Mouse (Mus musculus) neural tube, embryonic 13.5 days (tissue): ENCODE data around the gene Tmem38b. TPM values are rescaled to one million over a fixed set of nuclear protein-coding genes. Genes with fewer than 3 reads are reported as not detected.

ENCODE experiments used
- ATAC-seq: fragments of 200-750 bp; cut with Nextera tagmentation; 2 replicates; pipeline ENCODE4 v1.8.0; 2017; ENCODE audit warnings: low read depth, mild to moderate bottlenecking, moderate TSS enrichment, moderate library complexity
- H3K27ac ChIP-seq: fragments of 300-500 bp; sonication (generic); replicated peaks from 2 replicates; pipeline ENCODE4 v1.5.1; 2015; ENCODE audit warnings: moderate library complexity, mild to moderate bottlenecking, inconsistent platforms
- H3K27me3 ChIP-seq: fragments of 300-500 bp; sonication (generic); 2 replicates; pipeline ENCODE4 v1.6.1; 2015; ENCODE audit warnings: mild to moderate bottlenecking, inconsistent platforms
- H3K36me3 ChIP-seq: fragments of 300-500 bp; sonication (generic); 2 replicates; pipeline ENCODE4 v1.6.1; 2015; ENCODE audit warnings: mild to moderate bottlenecking, inconsistent platforms
- H3K4me1 ChIP-seq: fragments of 300-500 bp; sonication (generic); replicated peaks from 2 replicates; pipeline ENCODE4 v1.6.1; 2015; ENCODE audit warnings: inconsistent platforms
- H3K4me2 ChIP-seq: fragments of 300-500 bp; sonication (generic); 2 replicates; pipeline ENCODE4 v1.6.1; 2015; ENCODE audit warnings: inconsistent platforms, mild to moderate bottlenecking, moderate library complexity
- H3K4me3 ChIP-seq: fragments of 300-500 bp; sonication (generic); 2 replicates; pipeline ENCODE4 v1.5.1; 2015; ENCODE audit warnings: mild to moderate bottlenecking, inconsistent platforms
- H3K9ac ChIP-seq: fragments of 300-500 bp; sonication (generic); 2 replicates; pipeline ENCODE4 v1.6.1; 2015; ENCODE audit warnings: moderate library complexity, mild to moderate bottlenecking, inconsistent platforms
- H3K9me3 ChIP-seq: fragments of 300-500 bp; sonication (generic); 2 replicates; pipeline ENCODE4 v1.6.1; 2016; ENCODE audit warnings: inconsistent platforms
- WGBS: fragments of 180-500 bp; shearing (Covaris S2); methylation state at CpG from one replicate; pipeline ENCODE4 v1.1.7; 2015; 5-methylcytosine and 5-hydroxymethylcytosine counted together
- polyA plus RNA-seq: library from polyadenylated mRNA; unstranded; fragments of >200 nt; fragmentation: Nextera tagmentation; extraction: Ambion mirVana; gene quantifications from 2 replicates; pipeline ENCODE4 v1.2.1, GENCODE M21; 2015

Gene Tmem38b
- polyA plus RNA-seq, 1 experiment from 2014 or later: 5.6 TPM

- Histone ChIP-seq H3K4me2 (no peak overlapping the region), H3K9ac (no peak overlapping the region), H3K9me3 (no peaks in the 10 kb centered on the region), H3K4me1 (0 out of 2 replicates have a peak, but pooled peaks cover 3% of the 10 kb centered on the region), H3K27ac (no peak overlapping the region), H3K36me3 (no peaks in the 10 kb centered on the region), H3K27me3 (no peaks in the 10 kb centered on the region), H3K4me3 (no peak overlapping the region)
- WGBS: 34% methylated on average over 5 of the region's 5 CpGs
- no peak for ATAC-seq
Measured at GRCm38 (mm10) chr4:53836978-53837377, 11.1 kb downstream of the Tmem38b start.

- H3K36me3 ChIP-seq: no peaks in the 10 kb centered on the region
- H3K9ac ChIP-seq: no peak overlapping the region
- no peak for ATAC-seq
- no peaks in the 10 kb centered on the region for H3K4me1 ChIP-seq
- H3K4me3 ChIP-seq: no peak overlapping the region
- no peak overlapping the region for H3K27ac ChIP-seq
- WGBS: 79% methylated on average over 15 of the region's 15 CpGs
- H3K4me2 ChIP-seq: no peak overlapping the region
- no peaks in the 10 kb centered on the region for H3K9me3 ChIP-seq
- no peaks in the 10 kb centered on the region for H3K27me3 ChIP-seq
Measured at GRCm38 (mm10) chr4:53840158-53840870, 14.5 kb downstream of the Tmem38b start.

GRCm38 (mm10) chr4:53843553-53843952 lies 17.7 kb downstream of the Tmem38b start:
- Histone ChIP-seq H3K36me3 (no peaks in the 10 kb centered on the region), H3K27me3 (no peaks in the 10 kb centered on the region), H3K4me3 (no peak overlapping the region), H3K27ac (no peak overlapping the region), H3K9ac (no peak overlapping the region), H3K9me3 (no peaks in the 10 kb centered on the region), H3K4me1 (no peaks in the 10 kb centered on the region), H3K4me2 (no peak overlapping the region)
- ATAC-seq: no peak
- WGBS: 64% methylated on average over 8 of the region's 8 CpGs

- Histone ChIP-seq H3K27ac (no peak overlapping the region), H3K4me2 (no peak overlapping the region), H3K36me3 (no peaks in the 10 kb centered on the region), H3K27me3 (no peaks in the 10 kb centered on the region), H3K9me3 (no peaks in the 10 kb centered on the region), H3K4me1 (no peaks in the 10 kb centered on the region), H3K9ac (no peak overlapping the region), H3K4me3 (no peak overlapping the region)
- 43% methylated on average over 6 of the region's 6 CpGs for WGBS
- no peak for ATAC-seq
Measured at GRCm38 (mm10) chr4:53844835-53845619, 19.2 kb downstream of the Tmem38b start.

GRCm38 (mm10) chr4:53845656-53846055 lies 19.8 kb downstream of the Tmem38b start:
- WGBS: 90% methylated on average over 1 of the region's 1 CpGs
- H3K4me2 ChIP-seq: no peak overlapping the region
- H3K27ac ChIP-seq: no peak overlapping the region
- no peak overlapping the region for H3K4me3 ChIP-seq
- no peaks in the 10 kb centered on the region for H3K9me3 ChIP-seq
- no peaks in the 10 kb centered on the region for H3K4me1 ChIP-seq
- H3K27me3 ChIP-seq: no peaks in the 10 kb centered on the region
- no peak overlapping the region for H3K9ac ChIP-seq
- H3K36me3 ChIP-seq: peaks cover under 1% of the 10 kb centered on the region; the same call in 1 of the 2 replicates
- ATAC-seq: no peak

- no peak overlapping the region for H3K27ac ChIP-seq
- H3K9ac ChIP-seq: no peak overlapping the region
- ATAC-seq: no peak
- peaks cover 8% of the 10 kb centered on the region; the same call in 1 of the 2 replicates for H3K36me3 ChIP-seq
- H3K27me3 ChIP-seq: no peaks in the 10 kb centered on the region
- WGBS: 63% methylated on average over 2 of the region's 2 CpGs
- no peaks in the 10 kb centered on the region for H3K9me3 ChIP-seq
- no peak overlapping the region for H3K4me2 ChIP-seq
- no peaks in the 10 kb centered on the region for H3K4me1 ChIP-seq
- H3K4me3 ChIP-seq: no peak overlapping the region
Measured at GRCm38 (mm10) chr4:53846326-53846725, 20.5 kb downstream of the Tmem38b start.

- no peak for ATAC-seq
- Histone ChIP-seq H3K4me2 (no peak overlapping the region), H3K4me1 (no peaks in the 10 kb centered on the region), H3K9ac (no peak overlapping the region), H3K9me3 (no peaks in the 10 kb centered on the region), H3K27me3 (no peaks in the 10 kb centered on the region), H3K27ac (no peak overlapping the region), H3K4me3 (no peak overlapping the region), H3K36me3 (peaks cover 9% of the 10 kb centered on the region; the same call in 1 of the 2 replicates)
- 89% methylated on average over 4 of the region's 4 CpGs for WGBS
Measured at GRCm38 (mm10) chr4:53847541-53847940, 21.7 kb downstream of the Tmem38b start.

GRCm38 (mm10) chr4:53848308-53848707 lies 22.5 kb downstream of the Tmem38b start:
- peaks cover 9% of the 10 kb centered on the region; the same call in 1 of the 2 replicates for H3K36me3 ChIP-seq
- 97% methylated on average over 3 of the region's 3 CpGs for WGBS
- no peak overlapping the region for H3K4me3 ChIP-seq
- no peak overlapping the region for H3K9ac ChIP-seq
- no peak overlapping the region for H3K27ac ChIP-seq
- H3K4me1 ChIP-seq: no peaks in the 10 kb centered on the region
- no peaks in the 10 kb centered on the region for H3K9me3 ChIP-seq
- H3K27me3 ChIP-seq: no peaks in the 10 kb centered on the region
- ATAC-seq: no peak
- H3K4me2 ChIP-seq: no peak overlapping the region

GRCm38 (mm10) chr4:53848816-53849215 lies 23.0 kb downstream of the Tmem38b start:
- Histone ChIP-seq H3K4me2 (no peak overlapping the region), H3K4me3 (no peak overlapping the region), H3K27me3 (no peaks in the 10 kb centered on the region), H3K36me3 (peaks cover 9% of the 10 kb centered on the region; the same call in 1 of the 2 replicates), H3K27ac (no peak overlapping the region), H3K4me1 (no peaks in the 10 kb centered on the region), H3K9me3 (no peaks in the 10 kb centered on the region), H3K9ac (no peak overlapping the region)
- ATAC-seq: no peak
- 94% methylated on average over 8 of the region's 8 CpGs for WGBS

- Histone ChIP-seq H3K4me1 (no peaks in the 10 kb centered on the region), H3K9me3 (no peaks in the 10 kb centered on the region), H3K4me3 (no peak overlapping the region), H3K27me3 (no peaks in the 10 kb centered on the region), H3K9ac (no peak overlapping the region), H3K4me2 (no peak overlapping the region), H3K27ac (no peak overlapping the region), H3K36me3 (peaks cover 9% of the 10 kb centered on the region; the same call in 1 of the 2 replicates)
- no CpG with 5 or more reads among the region's 1 CpGs for WGBS
- ATAC-seq: no peak
Measured at GRCm38 (mm10) chr4:53849804-53850203, 24.0 kb downstream of the Tmem38b start.

- Histone ChIP-seq H3K27ac (no peak overlapping the region), H3K36me3 (peaks cover 9% of the 10 kb centered on the region; the same call in 1 of the 2 replicates), H3K27me3 (no peaks in the 10 kb centered on the region), H3K9ac (no peak overlapping the region), H3K4me2 (no peak overlapping the region), H3K9me3 (no peaks in the 10 kb centered on the region), H3K4me1 (no peaks in the 10 kb centered on the region), H3K4me3 (no peak overlapping the region)
- no peak for ATAC-seq
- 100% methylated on average over 1 of the region's 1 CpGs for WGBS
Measured at GRCm38 (mm10) chr4:53853333-53853732, 27.5 kb downstream of the Tmem38b start.

GRCm38 (mm10) chr4:53859944-53860343 lies 34.1 kb downstream of the Tmem38b start:
- Histone ChIP-seq H3K27ac (no peak overlapping the region), H3K9ac (no peak overlapping the region), H3K9me3 (no peaks in the 10 kb centered on the region), H3K4me1 (no peaks in the 10 kb centered on the region; the same call in 1 of the 2 replicates), H3K27me3 (no peaks in the 10 kb centered on the region), H3K4me2 (peak overlapping the region; percentile 26; the same call in 1 of the 2 replicates), H3K36me3 (peaks cover 3% of the 10 kb centered on the region; the same call in 1 of the 2 replicates), H3K4me3 (no peak overlapping the region)
- no peak for ATAC-seq
- WGBS: 43% methylated on average over 18 of the region's 18 CpGs
